Mouse (Mus musculus): ENCODE measurements around the gene Il17a.
A peak's percentile ranks its signal among the peaks of the same experiment; 100 is the strongest.
"Not testable (repeated sequence)": the region's sequence is repeated elsewhere in the genome, so short reads cannot be mapped to it uniquely, and the experiment has no call there.

Gene Il17a

DNA sequence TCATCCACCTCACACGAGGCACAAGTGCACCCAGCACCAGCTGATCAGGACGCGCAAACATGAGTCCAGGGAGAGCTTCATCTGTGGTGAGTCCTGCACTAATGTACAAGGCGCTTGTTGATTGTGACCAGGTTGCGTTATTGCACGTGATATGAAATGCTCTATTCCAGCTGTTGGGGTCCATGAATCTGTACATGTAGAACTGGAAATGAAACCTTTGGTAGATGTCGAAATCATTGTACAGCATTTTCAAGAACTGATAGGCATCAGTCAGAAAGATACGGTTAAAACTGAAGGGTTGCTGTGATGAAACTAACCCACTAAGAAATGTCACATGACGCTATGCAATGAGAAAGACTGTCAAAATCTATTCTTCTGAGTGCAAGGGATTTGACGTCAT, at the start of gene Il17a:
Gene Il17a, plus strand, starts transcription at position 3 of the 400 bp plus-strand sequence.
- no peak for DNase-seq (ENCODE audit: low spot score in 2 of 2)

- DNase-seq (ENCODE audit: low spot score in 2 of 2), result no peak
These were observed 47.9 kb upstream of the Il17a start for GRCm38 (mm10) chr1:20682849-20683248.

- no peak for DNase-seq (ENCODE audit: low spot score in 2 of 2)
These were observed 47.3 kb upstream of the Il17a start for GRCm38 (mm10) chr1:20683386-20683785.

- no peak for DNase-seq (ENCODE audit: low spot score in 2 of 2)
These were observed 46.9 kb upstream of the Il17a start for GRCm38 (mm10) chr1:20683853-20684252.

DNA sequence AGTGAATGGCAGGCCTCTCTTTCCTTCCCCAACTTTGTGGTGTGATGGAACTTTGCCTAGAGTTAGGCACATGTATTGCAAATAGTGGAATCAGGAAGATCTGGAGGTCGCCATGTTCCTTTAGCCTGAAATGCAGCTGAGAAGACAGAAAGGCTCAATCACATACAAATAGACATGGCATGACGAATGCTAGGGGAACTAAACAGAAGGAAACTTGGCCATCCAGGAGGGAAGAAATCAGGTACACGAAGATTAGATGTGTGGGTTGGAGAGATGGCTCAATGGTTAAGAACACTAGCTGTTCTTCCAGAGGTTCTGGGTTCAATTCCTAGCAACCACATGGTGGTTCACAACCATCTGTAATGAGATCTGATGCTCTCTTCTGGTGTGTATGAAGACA, 46.3 kb upstream of the Il17a start:
- DNase-seq (ENCODE audit: low spot score in 2 of 2), result no peak

DNA sequence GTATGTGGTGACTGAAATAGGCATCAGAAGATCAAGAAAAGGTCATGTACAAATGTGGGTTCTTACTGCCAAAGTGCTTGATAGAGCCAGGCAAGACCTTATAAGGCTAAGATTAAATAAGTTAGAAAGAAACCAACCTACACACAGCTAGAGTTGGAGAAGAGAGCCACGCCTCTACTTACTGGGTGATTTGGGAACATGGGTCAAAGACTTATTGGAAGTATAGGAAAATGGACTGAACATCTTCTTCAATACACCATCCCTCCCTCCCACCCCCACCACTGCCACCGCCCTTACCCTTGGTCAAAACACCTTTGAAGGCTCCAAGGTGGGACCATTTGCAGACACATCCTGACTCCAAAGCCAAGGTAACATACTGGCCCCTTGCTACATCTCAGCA, 45.3 kb upstream of the Il17a start:
- DNase-seq (ENCODE audit: low spot score in 2 of 2), result no peak

DNA sequence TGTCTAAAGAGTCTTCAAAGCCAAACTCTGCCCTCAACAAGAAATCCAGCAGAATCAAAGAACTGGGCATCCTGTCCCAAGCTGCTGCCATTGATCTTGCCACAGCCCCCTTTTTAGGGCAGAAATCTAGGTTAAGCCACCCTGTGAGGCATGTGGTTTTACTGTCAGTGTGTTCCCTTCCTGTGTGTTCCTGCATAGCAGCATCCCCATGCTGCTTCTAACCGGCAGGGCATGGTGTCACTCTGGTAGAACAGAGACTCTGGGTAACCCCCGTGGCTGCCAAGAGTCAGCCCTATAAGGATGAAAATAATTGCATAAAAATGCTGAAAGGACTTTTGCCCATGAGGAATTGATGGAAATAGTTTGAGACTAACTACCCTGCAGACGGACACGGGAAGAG, 44.8 kb upstream of the Il17a start:
- DNase-seq (ENCODE audit: low spot score in 2 of 2), result no peak

- no peak for DNase-seq (ENCODE audit: low spot score in 2 of 2)
These were observed 39.4 kb upstream of the Il17a start for GRCm38 (mm10) chr1:20691336-20691735.

GRCm38 (mm10) chr1:20693634-20694313, 36.9 kb upstream of the Il17a start:
- no peak for DNase-seq (ENCODE audit: low spot score in 2 of 2)

- no peak for DNase-seq (ENCODE audit: low spot score in 2 of 2)
These were observed 30.7 kb upstream of the Il17a start for GRCm38 (mm10) chr1:20700011-20700410.

DNA sequence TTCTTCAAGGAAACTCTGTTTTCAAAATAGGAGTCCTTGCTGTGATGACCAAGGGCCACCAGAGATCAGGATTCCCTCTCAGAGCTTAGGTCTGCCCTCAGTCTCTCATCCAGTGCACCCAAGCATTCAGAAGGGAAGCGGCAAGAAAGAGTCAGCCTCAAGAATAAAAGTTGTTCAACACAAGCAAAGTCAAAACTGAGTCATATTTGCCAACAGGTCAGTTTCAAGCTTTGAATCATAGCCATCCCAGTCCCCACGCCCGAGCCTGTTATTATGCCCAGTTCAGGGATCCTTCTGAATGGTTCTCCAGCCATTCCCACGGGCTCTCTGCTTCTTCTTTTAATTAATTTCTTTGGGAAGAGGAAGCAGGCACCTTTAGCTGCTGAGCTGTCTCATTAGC, 5.9 kb downstream of the Il17a start:
- DNase-seq (ENCODE audit: low spot score in 2 of 2), result no peak

- no peak for DNase-seq (ENCODE audit: low spot score in 2 of 2)
These were observed 7.8 kb downstream of the Il17a start for GRCm38 (mm10) chr1:20738483-20738882.

- no peak for DNase-seq (ENCODE audit: low spot score in 2 of 2)
These were observed 9.8 kb downstream of the Il17a start for GRCm38 (mm10) chr1:20740496-20740998.

DNA sequence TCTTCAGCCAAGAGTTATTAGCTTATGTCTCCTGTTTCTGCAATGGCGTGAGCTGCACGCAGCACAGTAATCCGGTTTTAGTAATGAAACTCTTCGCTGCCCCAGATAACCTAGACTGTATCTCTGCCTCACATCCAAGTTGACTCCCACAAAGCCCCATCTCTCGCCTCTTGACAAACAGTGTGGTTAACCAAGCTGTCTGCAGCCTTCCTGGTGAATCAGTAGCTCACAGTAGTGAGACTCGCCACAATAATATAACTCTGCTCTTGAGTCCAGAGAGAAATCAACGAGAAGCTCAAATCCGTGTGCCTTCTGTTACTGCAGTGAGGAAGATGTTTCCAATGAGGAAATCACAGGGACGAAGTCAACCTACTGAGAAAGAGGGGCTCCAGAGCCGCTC, 23.7 kb downstream of the Il17a start:
- no peak for DNase-seq (ENCODE audit: low spot score in 2 of 2)

GRCm38 (mm10) chr1:20757586-20757985, 26.9 kb downstream of the Il17a start:
- no peak for DNase-seq (ENCODE audit: low spot score in 2 of 2)

- peak; percentile 23 to 64 for DNase-seq (ENCODE audit: low spot score in 2 of 2)
These were observed 29.1 kb downstream of the Il17a start for GRCm38 (mm10) chr1:20759799-20760198.

- DNase-seq (ENCODE audit: low spot score in 2 of 2), result no peak
These were observed 29.6 kb downstream of the Il17a start for GRCm38 (mm10) chr1:20760331-20760730.

DNA sequence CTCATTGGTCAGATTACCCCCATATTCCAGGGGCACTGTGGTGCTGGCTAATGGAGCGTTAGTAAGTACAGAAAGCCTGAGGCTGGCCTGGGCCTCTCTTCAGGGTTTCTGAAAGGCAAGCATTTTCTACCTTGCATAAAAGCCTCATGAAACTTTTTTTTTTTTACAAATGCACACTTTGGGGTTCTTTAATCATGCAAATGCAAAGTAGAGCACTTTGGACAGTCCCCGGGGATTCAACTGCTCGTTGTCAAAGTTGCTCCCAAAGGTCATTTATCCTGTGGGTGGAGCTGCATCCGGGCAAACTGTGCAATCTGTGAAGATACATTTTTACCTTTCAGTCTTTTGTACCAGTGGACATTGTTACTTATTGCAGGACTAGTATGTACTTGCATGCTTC, 30.7 kb downstream of the Il17a start:
- DNase-seq (ENCODE audit: low spot score in 2 of 2), result no peak

DNA sequence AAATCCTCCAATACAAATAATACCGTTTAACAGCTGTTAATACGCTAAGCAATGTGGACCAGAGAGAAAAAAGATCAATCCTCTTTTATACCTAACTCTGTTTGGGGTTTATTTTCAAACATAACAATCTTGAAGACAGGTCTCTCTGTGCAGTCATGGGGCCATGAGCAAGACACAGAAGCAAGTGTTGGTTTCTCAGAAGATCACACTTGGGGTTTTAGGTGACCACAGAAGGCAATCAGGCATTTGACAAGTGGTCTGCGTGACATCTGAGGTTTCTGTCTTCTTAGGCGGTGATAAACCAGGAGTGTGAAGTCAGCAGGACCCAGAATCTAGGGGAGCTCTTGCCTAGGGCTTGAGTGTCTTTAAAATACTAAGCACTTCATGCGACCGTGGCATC, 35.8 kb downstream of the Il17a start:
- DNase-seq (ENCODE audit: low spot score in 2 of 2), result no peak

DNA sequence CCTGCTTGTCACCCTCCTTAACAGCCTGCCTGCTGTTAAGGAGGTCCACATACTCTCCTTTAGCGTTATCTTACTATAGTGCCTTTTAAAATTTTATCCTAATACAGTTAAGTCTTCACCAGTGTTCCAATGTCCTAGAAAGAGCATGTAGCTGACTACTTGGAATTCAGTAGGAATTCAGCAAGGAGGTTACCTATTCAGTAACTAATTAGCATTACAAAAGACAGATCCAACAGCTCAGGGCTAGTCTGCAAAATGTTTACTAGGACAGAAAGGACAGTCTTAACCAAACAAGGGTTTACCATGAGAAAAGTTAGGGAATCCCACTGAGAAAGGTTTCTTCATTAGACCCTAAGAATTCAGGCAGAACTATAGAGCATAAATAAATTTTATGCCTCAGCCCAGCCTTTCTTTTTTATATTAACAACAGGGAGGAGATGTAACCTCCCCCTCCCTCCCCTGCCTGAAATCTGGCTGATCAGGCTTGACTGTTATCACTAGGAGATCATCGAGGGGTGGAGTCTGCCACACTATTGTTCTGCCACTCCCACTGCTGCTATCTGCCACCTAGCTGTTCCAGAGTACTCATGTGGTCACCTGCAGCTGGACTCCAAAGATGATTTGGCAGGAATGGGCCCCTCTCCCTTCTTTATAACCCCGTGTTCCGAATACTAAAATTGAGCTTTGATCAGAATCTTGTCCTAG, 43.5 kb downstream of the Il17a start:
- not testable (repeated sequence) for DNase-seq (ENCODE audit: low spot score in 2 of 2)

- DNase-seq (ENCODE audit: low spot score in 2 of 2), result no peak
These were observed 47.7 kb downstream of the Il17a start for GRCm38 (mm10) chr1:20778366-20778765.
